Mouse (Mus musculus) embryonic facial prominence, embryonic 13.5 days (tissue): ENCODE data around the gene Gm20695. TPM values are rescaled to one million over a fixed set of nuclear protein-coding genes. Genes with fewer than 3 reads are reported as not detected.

Experiments
- ATAC-seq: fragments of 200-750 bp; cut with Nextera tagmentation; 2 replicates; pipeline ENCODE4 v1.8.0; 2017; ENCODE audit warnings: low read depth; ENCODE audit not compliant: insufficient number of reproducible peaks, insufficient read depth, low FRiP score, low TSS enrichment
- H3K27ac ChIP-seq: fragments of 300-500 bp; sonication (generic); 2 replicates; pipeline ENCODE4 v1.5.1; 2015; ENCODE audit warnings: moderate library complexity, mild to moderate bottlenecking, inconsistent platforms
- H3K27me3 ChIP-seq: fragments of 300-500 bp; sonication (generic); 2 replicates; pipeline ENCODE4 v1.6.1; 2015; ENCODE audit warnings: mild to moderate bottlenecking, inconsistent platforms
- H3K36me3 ChIP-seq: fragments of 300-500 bp; sonication (generic); 2 replicates; pipeline ENCODE4 v1.6.1; 2015; ENCODE audit warnings: mild to moderate bottlenecking, inconsistent platforms
- H3K4me1 ChIP-seq: fragments of 300-500 bp; sonication (generic); 2 replicates; pipeline ENCODE4 v1.6.1; 2015; ENCODE audit warnings: inconsistent platforms
- H3K4me2 ChIP-seq: fragments of 300-500 bp; sonication (generic); 2 replicates; pipeline ENCODE4 v1.6.1; 2015; ENCODE audit warnings: moderate library complexity, mild to moderate bottlenecking, inconsistent platforms
- H3K4me3 ChIP-seq: fragments of 300-500 bp; sonication (generic); 2 replicates; pipeline ENCODE4 v1.5.1; 2015; ENCODE audit warnings: mild to moderate bottlenecking, inconsistent platforms
- H3K9ac ChIP-seq: fragments of 300-500 bp; sonication (generic); 2 replicates; pipeline ENCODE4 v1.6.1; 2015; ENCODE audit warnings: mild to moderate bottlenecking, inconsistent platforms
- H3K9me3 ChIP-seq: fragments of 300-500 bp; sonication (generic); 2 replicates; pipeline ENCODE4 v1.6.1; 2016; ENCODE audit warnings: inconsistent platforms
- WGBS: fragments of 180-500 bp; shearing (Covaris S2); methylation state at CpG from one replicate; pipeline ENCODE4 v1.1.7; 2015; ENCODE audit warnings: mixed read lengths; 5-methylcytosine and 5-hydroxymethylcytosine counted together
- polyA plus RNA-seq: library from polyadenylated mRNA; unstranded; fragments of >200 nt; fragmentation: Nextera tagmentation; extraction: Ambion mirVana; gene quantifications from 2 replicates; pipeline ENCODE4 v1.2.1, GENCODE M21; 2015

Gm20695 gene
- polyA plus RNA-seq, 1 experiment from 2014 or later, result 2.1 TPM

- H3K4me2 ChIP-seq, result no peak overlapping the region
Observed at GRCm38 (mm10) chr16:3854437-3855182, 29.8 kb upstream of the Gm20695 start.

GRCm38 (mm10) chr16:3855776-3856175 is 28.7 kb upstream of the Gm20695 start:
- peaks cover 18% of the 10 kb centered on the region for H3K36me3 ChIP-seq
- WGBS, result 94% methylated on average over 1 of the region's 1 CpGs
- no peaks in the 10 kb centered on the region for H3K9me3 ChIP-seq
- no peak overlapping the region for H3K9ac ChIP-seq
- no peak overlapping the region for H3K27ac ChIP-seq
- H3K27me3 ChIP-seq, result no peaks in the 10 kb centered on the region
- H3K4me1 ChIP-seq, result 0 out of 2 replicates have a peak, but pooled peaks cover 2% of the 10 kb centered on the region
- no peak for ATAC-seq
- H3K4me3 ChIP-seq, result no peak overlapping the region
- no peak overlapping the region for H3K4me2 ChIP-seq

More at GRCm38 (mm10) chr16:3854437-3855182, 29.8 kb upstream of the Gm20695 start:
- H3K4me1 ChIP-seq, result 0 out of 2 replicates have a peak, but pooled peaks cover 2% of the 10 kb centered on the region
- H3K4me3 ChIP-seq, result no peak overlapping the region
- no peaks in the 10 kb centered on the region for H3K9me3 ChIP-seq
- no peak overlapping the region for H3K9ac ChIP-seq
- WGBS, result 59% methylated on average over 11 of the region's 11 CpGs
- H3K27me3 ChIP-seq, result no peaks in the 10 kb centered on the region
- no peak for ATAC-seq
- no peak overlapping the region for H3K27ac ChIP-seq
- H3K36me3 ChIP-seq, result peaks cover 15% of the 10 kb centered on the region; the same call in 1 of the 2 replicates

GRCm38 (mm10) chr16:3859254-3859653 is 25.2 kb upstream of the Gm20695 start:
- no peak overlapping the region for H3K27ac ChIP-seq
- H3K4me1 ChIP-seq, result 0 out of 2 replicates have a peak, but pooled peaks cover 2% of the 10 kb centered on the region
- no peak for ATAC-seq
- peaks cover 32% of the 10 kb centered on the region for H3K36me3 ChIP-seq
- no peak overlapping the region for H3K4me3 ChIP-seq
- no peaks in the 10 kb centered on the region for H3K9me3 ChIP-seq
- no peak overlapping the region for H3K9ac ChIP-seq
- H3K27me3 ChIP-seq, result no peaks in the 10 kb centered on the region
- WGBS, result 88% methylated on average over 4 of the region's 4 CpGs
- no peak overlapping the region for H3K4me2 ChIP-seq

GRCm38 (mm10) chr16:3871815-3872214 is 12.6 kb upstream of the Gm20695 start:
- H3K27ac ChIP-seq, result peak overlapping the region; percentile 33; the same call in 1 of the 2 replicates
- WGBS, result 2% methylated on average over 16 of the region's 16 CpGs
- peak overlapping the region; percentile 58 for H3K4me3 ChIP-seq
- ATAC-seq, result no peak
- H3K4me2 ChIP-seq, result peak overlapping the region; percentile 91
- H3K27me3 ChIP-seq, result no peaks in the 10 kb centered on the region
- H3K9ac ChIP-seq, result peak overlapping the region; percentile 77
- H3K4me1 ChIP-seq, result peaks cover 14% of the 10 kb centered on the region
- no peaks in the 10 kb centered on the region for H3K9me3 ChIP-seq
- H3K36me3 ChIP-seq, result peaks cover 24% of the 10 kb centered on the region

GRCm38 (mm10) chr16:3872216-3873047 is 12.0 kb upstream of the Gm20695 start, which contains the start of gene Naa60:
Naa60 (plus strand) TSS chr16:3872375.
- peak within 1 kb of the TSS; percentile 58 for H3K4me3 ChIP-seq
- H3K27ac ChIP-seq, result peak within 1 kb of the TSS; percentile 33; the same call in 1 of the 2 replicates
- peak within 1 kb of the TSS; percentile 91 for H3K4me2 ChIP-seq
- no peaks in the 10 kb centered on the region for H3K9me3 ChIP-seq
- H3K4me1 ChIP-seq, result peaks cover 14% of the 10 kb centered on the region
- WGBS, result 7% methylated on average over 47 of the region's 47 CpGs
- H3K27me3 ChIP-seq, result no peaks in the 10 kb centered on the region
- peak within 1 kb of the TSS; percentile 77 for H3K9ac ChIP-seq
- peak; percentile 94 for ATAC-seq
- peaks cover 21% of the 10 kb centered on the region for H3K36me3 ChIP-seq

GRCm38 (mm10) chr16:3876346-3876745 is 8.1 kb upstream of the Gm20695 start:
- no peaks in the 10 kb centered on the region for H3K27me3 ChIP-seq
- ATAC-seq, result no peak
- no peak overlapping the region for H3K4me3 ChIP-seq
- H3K4me1 ChIP-seq, result peaks cover 12% of the 10 kb centered on the region
- 94% methylated on average over 4 of the region's 4 CpGs for WGBS
- no peak overlapping the region for H3K9ac ChIP-seq
- H3K27ac ChIP-seq, result no peak overlapping the region
- H3K4me2 ChIP-seq, result no peak overlapping the region
- peaks cover 15% of the 10 kb centered on the region; the same call in 1 of the 2 replicates for H3K36me3 ChIP-seq
- H3K9me3 ChIP-seq, result no peaks in the 10 kb centered on the region

GRCm38 (mm10) chr16:3885065-3885670 is 720 bp downstream of the Gm20695 start:
- Histone ChIP-seq H3K9me3 (no peaks in the 10 kb centered on the region), H3K27ac (peak overlapping the region; percentile 92), H3K36me3 (peaks cover 4% of the 10 kb centered on the region; the same call in 1 of the 2 replicates), H3K4me3 (peak overlapping the region; percentile 74), H3K9ac (peak overlapping the region; percentile 82), H3K4me1 (peaks cover 14% of the 10 kb centered on the region), H3K27me3 (no peaks in the 10 kb centered on the region), H3K4me2 (peak overlapping the region; percentile 71)
- no peak for ATAC-seq
- WGBS, result 4% methylated on average over 10 of the region's 10 CpGs

- Histone ChIP-seq H3K4me2 (no peak overlapping the region), H3K4me3 (no peak overlapping the region), H3K27me3 (no peaks in the 10 kb centered on the region), H3K4me1 (peaks cover 10% of the 10 kb centered on the region; the same call in 1 of the 2 replicates), H3K9me3 (no peaks in the 10 kb centered on the region), H3K27ac (no peak overlapping the region), H3K36me3 (peaks cover 21% of the 10 kb centered on the region), H3K9ac (no peak overlapping the region)
- ATAC-seq, result no peak
- WGBS, result 95% methylated on average over 14 of the region's 14 CpGs
Observed at GRCm38 (mm10) chr16:3891621-3892295, 7.3 kb downstream of the Gm20695 start.

GRCm38 (mm10) chr16:3893739-3894138 is 9.3 kb downstream of the Gm20695 start:
- H3K27ac ChIP-seq, result no peak overlapping the region
- H3K4me1 ChIP-seq, result peaks cover 10% of the 10 kb centered on the region; the same call in 1 of the 2 replicates
- WGBS, result 82% methylated on average over 3 of the region's 3 CpGs
- H3K27me3 ChIP-seq, result no peaks in the 10 kb centered on the region
- no peak overlapping the region for H3K9ac ChIP-seq
- H3K9me3 ChIP-seq, result no peaks in the 10 kb centered on the region
- ATAC-seq, result no peak
- H3K4me3 ChIP-seq, result no peak overlapping the region
- no peak overlapping the region for H3K4me2 ChIP-seq
- peaks cover 30% of the 10 kb centered on the region for H3K36me3 ChIP-seq

GRCm38 (mm10) chr16:3895173-3895792 is 10.8 kb downstream of the Gm20695 start:
- peaks cover 10% of the 10 kb centered on the region; the same call in 1 of the 2 replicates for H3K4me1 ChIP-seq
- no peaks in the 10 kb centered on the region for H3K9me3 ChIP-seq
- WGBS, result 54% methylated on average over 9 of the region's 9 CpGs
- no peak overlapping the region for H3K4me3 ChIP-seq
- H3K27me3 ChIP-seq, result no peaks in the 10 kb centered on the region
- no peak for ATAC-seq
- peak overlapping the region; percentile 60; the same call in 1 of the 2 replicates for H3K27ac ChIP-seq
- peaks cover 44% of the 10 kb centered on the region for H3K36me3 ChIP-seq
- no peak overlapping the region for H3K9ac ChIP-seq
- no peak overlapping the region for H3K4me2 ChIP-seq
